Mouse (Mus musculus): ENCODE results near the gene Ppp2r5e.

GRCm38 (mm10) chr12:75570138-75570537 lies 25.9 kb downstream of the Ppp2r5e start:
- no peak for TF ChIP-seq CTCF (IDR thresholded peaks at IDR 0.05; ENCODE audit: low read depth, low read length)
- no peak for TF ChIP-seq POLR2A (IDR thresholded peaks at IDR 0.05; ENCODE audit: extremely low read depth, insufficient read depth, low read length)

All from liver, adult 2 months (tissue).